Mouse (Mus musculus): Measurements from ENCODE around the gene Tctex1d4. TPM values are rescaled to one million over a fixed set of nuclear protein-coding genes. Genes with fewer than 3 reads are reported as not detected.

The Tctex1d4 gene
- polyA plus RNA-seq, 1 experiment from 2014 or later, result 0.24 TPM

- H3K4me1 ChIP-seq, result peaks cover 15% of the 10 kb centered on the region
- peak overlapping the region; percentile 82 for H3K4me3 ChIP-seq (replicated peaks)
- no peaks in the 10 kb centered on the region for H3K9me3 ChIP-seq
- ATAC-seq (ENCODE audit: insufficient read depth, low FRiP score, low read depth), result peak; percentile 93
- peak overlapping the region; percentile 66 for H3K9ac ChIP-seq
- H3K4me2 ChIP-seq, result peak overlapping the region; percentile 100
- WGBS, result under 1% methylated on average over 69 of the region's 69 CpGs
- H3K27me3 ChIP-seq (replicated peaks), result no peaks in the 10 kb centered on the region
- H3K27ac ChIP-seq, result peak overlapping the region; percentile 84
- H3K36me3 ChIP-seq, result no peaks in the 10 kb centered on the region
Observed at GRCm38 (mm10) chr4:117120445-117121414, 5.9 kb upstream of the Tctex1d4 start.

- Histone ChIP-seq H3K9me3 (no peaks in the 10 kb centered on the region), H3K4me2 (no peak overlapping the region), H3K27ac (0 out of 2 replicates have a peak overlapping the region, but pooled peaks have one; percentile 2), H3K27me3 (replicated peaks) (no peaks in the 10 kb centered on the region), H3K4me1 (peaks cover 24% of the 10 kb centered on the region), H3K4me3 (replicated peaks) (no peak overlapping the region), H3K9ac (no peak overlapping the region), H3K36me3 (no peaks in the 10 kb centered on the region)
- ATAC-seq (ENCODE audit: insufficient read depth, low FRiP score, low read depth), result no peak
- 79% methylated on average over 4 of the region's 4 CpGs for WGBS
Observed at GRCm38 (mm10) chr4:117122209-117122608, 4.4 kb upstream of the Tctex1d4 start.

GRCm38 (mm10) chr4:117123546-117124217 lies 2.9 kb upstream of the Tctex1d4 start:
- H3K4me2 ChIP-seq, result no peak overlapping the region
- H3K4me1 ChIP-seq, result peaks cover 24% of the 10 kb centered on the region
- no peak overlapping the region for H3K4me3 ChIP-seq (replicated peaks)
- no peak for ATAC-seq (ENCODE audit: insufficient read depth, low FRiP score, low read depth)
- no peaks in the 10 kb centered on the region for H3K27me3 ChIP-seq (replicated peaks)
- H3K27ac ChIP-seq, result peak overlapping the region; percentile 1; the same call in 1 of the 2 replicates
- no peak overlapping the region for H3K9ac ChIP-seq
- WGBS, result 61% methylated on average over 9 of the region's 9 CpGs
- H3K9me3 ChIP-seq, result no peaks in the 10 kb centered on the region
- peaks cover 1% of the 10 kb centered on the region; the same call in 1 of the 2 replicates for H3K36me3 ChIP-seq

- Histone ChIP-seq H3K9ac (no peak overlapping the region), H3K4me2 (0 out of 2 replicates have a peak overlapping the region, but pooled peaks have one; percentile 31)
- WGBS, result 70% methylated on average over 3 of the region's 3 CpGs
Observed at GRCm38 (mm10) chr4:117124218-117124517, 2.4 kb upstream of the Tctex1d4 start.

GRCm38 (mm10) chr4:117124518-117125347 lies 1.9 kb upstream of the Tctex1d4 start:
- Histone ChIP-seq H3K9ac (no peak overlapping the region), H3K36me3 (peaks cover 7% of the 10 kb centered on the region; the same call in 1 of the 2 replicates), H3K9me3 (no peaks in the 10 kb centered on the region), H3K27ac (peak overlapping the region; percentile 89), H3K4me2 (peak overlapping the region; percentile 31), H3K4me3 (replicated peaks) (peak overlapping the region; percentile 2; the same call in 1 of the 2 replicates), H3K4me1 (peaks cover 24% of the 10 kb centered on the region), H3K27me3 (replicated peaks) (no peaks in the 10 kb centered on the region)
- ATAC-seq (ENCODE audit: insufficient read depth, low FRiP score, low read depth), result no peak
- 51% methylated on average over 14 of the region's 14 CpGs for WGBS

More at GRCm38 (mm10) chr4:117124218-117124517, 2.4 kb upstream of the Tctex1d4 start:
- no peaks in the 10 kb centered on the region for H3K27me3 ChIP-seq (replicated peaks)
- peaks cover 24% of the 10 kb centered on the region for H3K4me1 ChIP-seq
- peaks cover 6% of the 10 kb centered on the region; the same call in 1 of the 2 replicates for H3K36me3 ChIP-seq
- H3K27ac ChIP-seq, result peak overlapping the region; percentile 1; the same call in 1 of the 2 replicates
- no peaks in the 10 kb centered on the region for H3K9me3 ChIP-seq
- H3K4me3 ChIP-seq (replicated peaks), result no peak overlapping the region
- ATAC-seq (ENCODE audit: insufficient read depth, low FRiP score, low read depth), result no peak

- no peak within 1 kb of the TSS for H3K9ac ChIP-seq
- H3K4me3 ChIP-seq (replicated peaks), result peak within 1 kb of the TSS; percentile 2; the same call in 1 of the 2 replicates
- H3K27ac ChIP-seq, result peak within 1 kb of the TSS; percentile 89
- H3K4me1 ChIP-seq, result peaks cover 24% of the 10 kb centered on the region
- peaks cover 7% of the 10 kb centered on the region; the same call in 1 of the 2 replicates for H3K36me3 ChIP-seq
- peak; percentile 47; the same call in 1 of the 2 replicates for ATAC-seq (ENCODE audit: insufficient read depth, low FRiP score, low read depth)
- WGBS, result 26% methylated on average over 8 of the region's 8 CpGs
- no peaks in the 10 kb centered on the region for H3K27me3 ChIP-seq (replicated peaks)
- no peaks in the 10 kb centered on the region for H3K9me3 ChIP-seq
- H3K4me2 ChIP-seq, result peak within 1 kb of the TSS; percentile 31
Observed at GRCm38 (mm10) chr4:117125348-117125909, 1.2 kb upstream of the Tctex1d4 start, which contains the start of gene Btbd19. Gene Btbd19 (minus strand): TSS chr4:117125725.

- no peaks in the 10 kb centered on the region for H3K9me3 ChIP-seq
- WGBS, result 39% methylated on average over 15 of the region's 15 CpGs
- H3K4me2 ChIP-seq, result peak overlapping the region; percentile 31
- no peak overlapping the region for H3K9ac ChIP-seq
- no peaks in the 10 kb centered on the region for H3K27me3 ChIP-seq (replicated peaks)
- H3K4me3 ChIP-seq (replicated peaks), result no peak overlapping the region
- peaks cover 7% of the 10 kb centered on the region; the same call in 1 of the 2 replicates for H3K36me3 ChIP-seq
- H3K4me1 ChIP-seq, result peaks cover 24% of the 10 kb centered on the region
- ATAC-seq (ENCODE audit: insufficient read depth, low FRiP score, low read depth), result peak; percentile 60; the same call in 1 of the 2 replicates
- H3K27ac ChIP-seq, result peak overlapping the region; percentile 89
Observed at GRCm38 (mm10) chr4:117125910-117126674, 502 bp upstream of the Tctex1d4 start.

- H3K9ac ChIP-seq, result no peak overlapping the region
Observed at GRCm38 (mm10) chr4:117127991-117128686, 1.5 kb downstream of the Tctex1d4 start.

GRCm38 (mm10) chr4:117130790-117131189 lies 4.2 kb downstream of the Tctex1d4 start:
- H3K36me3 ChIP-seq, result peaks cover 7% of the 10 kb centered on the region; the same call in 1 of the 2 replicates
- no peaks in the 10 kb centered on the region for H3K9me3 ChIP-seq
- no peak overlapping the region for H3K27ac ChIP-seq
- H3K4me3 ChIP-seq (replicated peaks), result no peak overlapping the region
- H3K9ac ChIP-seq, result no peak overlapping the region
- ATAC-seq (ENCODE audit: insufficient read depth, low FRiP score, low read depth), result no peak
- H3K27me3 ChIP-seq (replicated peaks), result peaks cover 9% of the 10 kb centered on the region; the same call in 1 of the 2 replicates
- 83% methylated on average over 6 of the region's 6 CpGs for WGBS
- H3K4me2 ChIP-seq, result no peak overlapping the region
- H3K4me1 ChIP-seq, result peaks cover 29% of the 10 kb centered on the region

More at GRCm38 (mm10) chr4:117127991-117128686, 1.5 kb downstream of the Tctex1d4 start:
- peaks cover 7% of the 10 kb centered on the region; the same call in 1 of the 2 replicates for H3K36me3 ChIP-seq
- 87% methylated on average over 33 of the region's 33 CpGs for whole genome bisulfite sequencing
- ATAC-seq (ENCODE audit: insufficient read depth, low FRiP score, low read depth), result no peak
- no peak overlapping the region for H3K27ac ChIP-seq
- no peak overlapping the region for H3K4me3 ChIP-seq (replicated peaks)
- H3K27me3 ChIP-seq (replicated peaks), result peaks cover 7% of the 10 kb centered on the region; the same call in 1 of the 2 replicates
- peaks cover 37% of the 10 kb centered on the region for H3K4me1 ChIP-seq
- H3K9me3 ChIP-seq, result no peaks in the 10 kb centered on the region
- H3K4me2 ChIP-seq, result no peak overlapping the region

GRCm38 (mm10) chr4:117131198-117131597 lies 4.6 kb downstream of the Tctex1d4 start:
- no peak overlapping the region for H3K9ac ChIP-seq
- no peak overlapping the region for H3K4me2 ChIP-seq
- H3K4me3 ChIP-seq (replicated peaks), result no peak overlapping the region
- peaks cover 26% of the 10 kb centered on the region for H3K4me1 ChIP-seq
- H3K27ac ChIP-seq, result no peak overlapping the region
- no peaks in the 10 kb centered on the region for H3K9me3 ChIP-seq
- peaks cover 7% of the 10 kb centered on the region; the same call in 1 of the 2 replicates for H3K36me3 ChIP-seq
- no peak for ATAC-seq (ENCODE audit: insufficient read depth, low FRiP score, low read depth)
- H3K27me3 ChIP-seq (replicated peaks), result peaks cover 9% of the 10 kb centered on the region; the same call in 1 of the 2 replicates
- 64% methylated on average over 6 of the region's 6 CpGs for WGBS

All from stomach, embryonic 15.5 days (tissue).